Mouse (Mus musculus) limb, embryonic 10.5 days (tissue): ENCODE measurements at regions not wholly inside any gene's neighbourhood (a gene's known extent, or its start where the extent isn't known, plus 50 kb on each side); places are given as distances from the start of the nearest gene placed in this dataset.
A peak's percentile ranks its signal among the peaks of the same experiment; 100 is the strongest.

Source experiments
- DNase-seq: peaks from one replicate; pipeline ENCODE4 v3.0.0-alpha.2; 2017; ENCODE audit warnings: low spot score
- H3K27ac ChIP-seq: fragments of 300-500 bp; sonication (generic); 2 replicates; pipeline ENCODE4 v1.5.1; 2016; ENCODE audit warnings: mild to moderate bottlenecking
- H3K27me3 ChIP-seq: fragments of 300-500 bp; sonication (generic); 2 replicates; pipeline ENCODE4 v1.6.1; 2016; ENCODE audit warnings: low read depth, mild to moderate bottlenecking; ENCODE audit not compliant: poor library complexity, severe bottlenecking
- H3K36me3 ChIP-seq: fragments of 300-500 bp; sonication (generic); 2 replicates; pipeline ENCODE4 v1.6.1; 2016; ENCODE audit warnings: mild to moderate bottlenecking, moderate library complexity
- H3K4me1 ChIP-seq: fragments of 300-500 bp; sonication (generic); 2 replicates; pipeline ENCODE4 v1.6.1; 2016
- H3K4me3 ChIP-seq: fragments of 300-500 bp; sonication (generic); 2 replicates; pipeline ENCODE4 v1.5.1; 2016; ENCODE audit warnings: mild to moderate bottlenecking, moderate library complexity
- H3K9me3 ChIP-seq: fragments of 300-500 bp; sonication (generic); replicated peaks from 2 replicates; pipeline ENCODE4 v1.6.1; 2016; ENCODE audit warnings: mild to moderate bottlenecking
- WGBS: fragments of 180-500 bp; shearing (Covaris S2); methylation state at CpG from one replicate; pipeline ENCODE4 v1.1.7; 2016; 5-methylcytosine and 5-hydroxymethylcytosine counted together

- no peak for DNase-seq
- WGBS = 70% methylated on average over 3 of the region's 3 CpGs
- H3K36me3 ChIP-seq = no peaks in the 10 kb centered on the region
- no peak overlapping the region for H3K27ac ChIP-seq
- no peaks in the 10 kb centered on the region for H3K27me3 ChIP-seq
- H3K4me3 ChIP-seq = no peak overlapping the region
- H3K9me3 ChIP-seq = no peaks in the 10 kb centered on the region
- H3K4me1 ChIP-seq = no peaks in the 10 kb centered on the region
These were observed 365.5 kb downstream of the Nedd1 start for GRCm38 (mm10) chr10:92356738-92357137.

- 74% methylated on average over 7 of the region's 7 CpGs for WGBS
- no peak for DNase-seq
- Histone ChIP-seq H3K4me1 (0 out of 2 replicates have a peak, but pooled peaks cover 3% of the 10 kb centered on the region), H3K4me3 (no peak overlapping the region), H3K36me3 (no peaks in the 10 kb centered on the region), H3K9me3 (no peaks in the 10 kb centered on the region), H3K27me3 (no peaks in the 10 kb centered on the region), H3K27ac (no peak overlapping the region)
These were observed 373.2 kb downstream of the Nedd1 start for GRCm38 (mm10) chr10:92349043-92349442.

DNA sequence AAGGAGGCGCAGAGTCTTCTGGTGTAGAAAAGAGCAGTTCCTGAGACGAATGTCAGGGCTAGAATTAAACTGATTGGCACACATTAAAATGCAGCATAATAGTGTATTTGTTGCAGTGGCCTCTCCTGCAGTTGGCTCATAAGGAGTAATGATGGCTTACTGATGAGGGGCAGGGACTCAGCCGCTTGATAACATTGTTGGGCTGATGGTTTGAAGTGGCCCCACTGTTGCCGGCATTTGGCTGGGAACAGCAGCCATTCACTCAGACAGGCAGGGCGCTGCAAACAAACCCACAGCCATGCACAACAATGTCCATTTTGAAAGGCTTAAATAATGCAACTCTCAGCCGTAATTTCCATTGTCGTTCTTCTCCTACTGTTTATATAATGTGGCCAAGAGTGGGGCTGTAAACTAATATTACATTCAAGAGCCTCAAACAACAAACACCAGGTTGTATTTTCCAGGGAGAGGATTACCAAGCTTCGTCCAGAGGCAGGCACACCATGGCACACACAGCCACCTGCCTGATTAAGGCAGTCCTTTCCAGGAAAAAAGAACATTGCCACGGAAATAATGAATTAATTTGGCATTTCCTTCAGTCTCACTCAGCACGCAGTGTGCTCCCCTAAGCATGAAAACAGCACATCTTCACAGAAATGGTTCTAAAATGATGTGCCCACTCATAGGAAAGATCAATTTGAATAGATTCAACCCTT is 374.1 kb downstream of the Nedd1 start:
- no peaks in the 10 kb centered on the region for H3K36me3 ChIP-seq

DNA sequence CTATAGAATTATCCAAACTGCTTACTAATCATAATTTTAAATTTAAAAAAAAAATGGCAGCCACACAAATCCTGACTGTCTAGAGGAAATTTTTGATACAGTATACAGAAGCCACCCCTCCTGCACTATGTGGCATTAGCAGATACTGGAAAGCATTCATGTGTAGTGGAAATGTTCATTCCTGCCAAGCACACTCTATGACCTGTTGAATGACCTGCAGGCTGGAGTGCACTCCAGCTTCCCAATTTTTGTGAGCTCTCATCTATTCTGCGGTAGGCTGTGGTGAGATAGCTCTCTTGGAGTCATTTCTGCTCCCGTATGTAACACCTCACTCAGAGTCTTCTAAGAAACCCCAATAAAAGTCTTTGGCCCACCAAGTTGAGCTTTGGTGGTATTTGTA is 382.5 kb downstream of the Nedd1 start:
- H3K9me3 ChIP-seq = no peaks in the 10 kb centered on the region
- H3K4me3 ChIP-seq = no peak overlapping the region
- H3K27me3 ChIP-seq = no peaks in the 10 kb centered on the region
- WGBS = 93% methylated on average over 2 of the region's 2 CpGs
- no peak overlapping the region for H3K27ac ChIP-seq
- no peak for DNase-seq
- H3K36me3 ChIP-seq = no peaks in the 10 kb centered on the region
- 0 out of 2 replicates have a peak, but pooled peaks cover 2% of the 10 kb centered on the region for H3K4me1 ChIP-seq

More for the DNA sequence above, 374.1 kb downstream of the Nedd1 start:
- Histone ChIP-seq H3K4me3 (no peak overlapping the region), H3K4me1 (0 out of 2 replicates have a peak, but pooled peaks cover 3% of the 10 kb centered on the region), H3K27ac (no peak overlapping the region), H3K27me3 (no peaks in the 10 kb centered on the region), H3K9me3 (no peaks in the 10 kb centered on the region)
- WGBS = 74% methylated on average over 10 of the region's 10 CpGs
- DNase-seq = no peak

DNA sequence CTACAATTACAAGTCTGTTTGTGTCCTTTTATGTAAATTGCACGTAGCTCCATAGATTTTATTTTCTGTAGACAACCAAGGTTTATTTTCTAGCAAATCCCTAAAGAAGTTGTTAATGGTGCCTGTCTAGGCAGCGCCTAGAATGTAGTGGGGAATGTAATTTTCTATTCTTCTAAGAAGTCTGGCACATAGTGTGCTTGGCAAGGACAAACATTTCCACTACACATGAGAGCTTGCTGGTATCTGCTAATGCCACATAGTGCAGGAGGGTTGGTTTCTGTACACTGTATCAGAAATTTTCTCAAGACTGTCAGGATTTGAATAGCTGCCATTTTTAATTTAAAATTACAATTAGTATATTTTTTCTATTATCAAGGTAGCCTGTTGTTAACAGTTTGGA is 385.3 kb downstream of the Nedd1 start:
- DNase-seq = no peak
- Histone ChIP-seq H3K36me3 (no peaks in the 10 kb centered on the region), H3K27ac (no peak overlapping the region), H3K4me1 (peaks cover 20% of the 10 kb centered on the region), H3K9me3 (no peaks in the 10 kb centered on the region), H3K27me3 (no peaks in the 10 kb centered on the region), H3K4me3 (no peak overlapping the region)
- 87% methylated on average over 2 of the region's 2 CpGs for WGBS

- Histone ChIP-seq H3K9me3 (no peaks in the 10 kb centered on the region), H3K4me1 (peaks cover 20% of the 10 kb centered on the region), H3K36me3 (no peaks in the 10 kb centered on the region), H3K4me3 (no peak overlapping the region), H3K27me3 (no peaks in the 10 kb centered on the region), H3K27ac (no peak overlapping the region)
- no peak for DNase-seq
- 75% methylated on average over 5 of the region's 5 CpGs for WGBS
These were observed 386.1 kb downstream of the Nedd1 start for GRCm38 (mm10) chr10:92336138-92336537.

GRCm38 (mm10) chr10:92335141-92335540 is 387.1 kb downstream of the Nedd1 start:
- Histone ChIP-seq H3K4me3 (no peak overlapping the region), H3K4me1 (peaks cover 20% of the 10 kb centered on the region), H3K36me3 (no peaks in the 10 kb centered on the region), H3K27ac (no peak overlapping the region), H3K27me3 (no peaks in the 10 kb centered on the region), H3K9me3 (no peaks in the 10 kb centered on the region)
- no peak for DNase-seq
- 79% methylated on average over 5 of the region's 5 CpGs for WGBS

- 75% methylated on average over 6 of the region's 6 CpGs for WGBS
- no peaks in the 10 kb centered on the region for H3K9me3 ChIP-seq
These were observed 388.4 kb downstream of the Nedd1 start for GRCm38 (mm10) chr10:92333869-92334268.

DNA sequence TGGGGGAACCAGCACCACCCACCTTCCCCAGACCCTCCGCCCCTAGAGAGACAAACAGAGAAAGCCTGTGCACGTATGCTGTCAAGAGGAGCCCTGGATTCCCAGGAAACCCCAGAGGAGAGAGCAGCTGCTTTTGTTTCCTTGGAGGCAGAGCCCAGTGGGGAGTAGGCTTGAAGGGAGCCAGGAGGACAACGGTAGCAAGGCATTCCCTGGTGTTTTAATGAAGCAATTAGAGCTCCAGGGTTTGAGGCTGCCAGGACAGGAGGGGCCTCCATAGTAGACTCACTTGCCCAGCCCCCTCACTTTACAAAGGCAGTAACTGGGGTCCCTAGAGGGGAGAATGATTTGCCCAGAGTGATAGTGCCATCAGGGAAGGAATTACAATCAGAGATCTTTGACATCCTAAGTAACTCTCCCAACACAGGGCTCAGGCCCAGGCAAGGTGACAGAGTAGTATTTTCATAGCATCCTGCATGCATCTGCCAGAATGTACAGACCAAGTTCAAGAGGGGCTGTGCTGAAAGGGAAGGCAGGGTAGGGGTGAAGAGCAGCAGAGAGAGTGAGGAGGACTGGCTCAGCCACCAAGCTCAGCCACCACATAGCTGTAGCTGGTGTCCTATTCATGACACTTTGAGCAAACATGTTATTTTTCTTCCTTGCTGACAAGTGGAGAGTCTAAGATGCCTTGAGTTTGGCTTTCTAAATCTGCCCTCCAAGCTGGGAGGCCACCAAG is 389.0 kb downstream of the Nedd1 start:
- peak overlapping the region; percentile 73 for H3K27ac ChIP-seq
- no peaks in the 10 kb centered on the region for H3K36me3 ChIP-seq
- H3K4me3 ChIP-seq = no peak overlapping the region
- no peaks in the 10 kb centered on the region for H3K27me3 ChIP-seq
- no peaks in the 10 kb centered on the region for H3K9me3 ChIP-seq
- 17% methylated on average over 3 of the region's 3 CpGs for WGBS
- no peak for DNase-seq
- H3K4me1 ChIP-seq = peaks cover 17% of the 10 kb centered on the region

More at GRCm38 (mm10) chr10:92333869-92334268, 388.4 kb downstream of the Nedd1 start:
- Histone ChIP-seq H3K4me1 (peaks cover 20% of the 10 kb centered on the region), H3K27me3 (no peaks in the 10 kb centered on the region), H3K36me3 (no peaks in the 10 kb centered on the region), H3K27ac (no peak overlapping the region), H3K4me3 (no peak overlapping the region)
- no peak for DNase-seq

GRCm38 (mm10) chr10:92330150-92330549 is 392.1 kb downstream of the Nedd1 start:
- 71% methylated on average over 10 of the region's 10 CpGs for WGBS
- no peaks in the 10 kb centered on the region for H3K9me3 ChIP-seq
- no peak overlapping the region for H3K27ac ChIP-seq
- DNase-seq = no peak
- no peaks in the 10 kb centered on the region for H3K36me3 ChIP-seq
- peaks cover 17% of the 10 kb centered on the region for H3K4me1 ChIP-seq
- H3K27me3 ChIP-seq = no peaks in the 10 kb centered on the region
- no peak overlapping the region for H3K4me3 ChIP-seq

DNA sequence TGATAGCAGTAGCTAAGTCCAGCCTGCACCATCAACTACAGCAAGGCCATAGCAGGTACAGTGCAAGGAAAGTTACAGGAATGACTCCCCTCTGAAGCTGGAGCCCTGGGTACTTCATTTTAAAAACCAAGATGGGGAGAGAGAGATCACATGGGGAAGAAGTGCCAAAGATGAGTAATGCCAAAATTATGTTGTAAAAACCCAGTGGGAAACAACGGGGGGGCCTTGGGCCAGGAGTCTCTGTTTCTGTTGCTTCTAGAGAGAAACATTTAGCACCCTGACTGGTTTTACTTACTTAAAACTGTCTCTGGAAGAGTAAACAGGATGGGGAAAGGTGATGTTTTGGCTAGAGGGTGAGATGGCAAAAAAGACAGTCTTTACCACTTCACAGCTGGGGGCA is 392.6 kb downstream of the Nedd1 start:
- H3K36me3 ChIP-seq = no peaks in the 10 kb centered on the region
- no peak for DNase-seq
- H3K9me3 ChIP-seq = no peaks in the 10 kb centered on the region
- no peak overlapping the region for H3K4me3 ChIP-seq
- 68% methylated on average over 1 of the region's 1 CpGs for WGBS
- peaks cover 17% of the 10 kb centered on the region for H3K4me1 ChIP-seq
- no peaks in the 10 kb centered on the region for H3K27me3 ChIP-seq
- H3K27ac ChIP-seq = no peak overlapping the region

DNA sequence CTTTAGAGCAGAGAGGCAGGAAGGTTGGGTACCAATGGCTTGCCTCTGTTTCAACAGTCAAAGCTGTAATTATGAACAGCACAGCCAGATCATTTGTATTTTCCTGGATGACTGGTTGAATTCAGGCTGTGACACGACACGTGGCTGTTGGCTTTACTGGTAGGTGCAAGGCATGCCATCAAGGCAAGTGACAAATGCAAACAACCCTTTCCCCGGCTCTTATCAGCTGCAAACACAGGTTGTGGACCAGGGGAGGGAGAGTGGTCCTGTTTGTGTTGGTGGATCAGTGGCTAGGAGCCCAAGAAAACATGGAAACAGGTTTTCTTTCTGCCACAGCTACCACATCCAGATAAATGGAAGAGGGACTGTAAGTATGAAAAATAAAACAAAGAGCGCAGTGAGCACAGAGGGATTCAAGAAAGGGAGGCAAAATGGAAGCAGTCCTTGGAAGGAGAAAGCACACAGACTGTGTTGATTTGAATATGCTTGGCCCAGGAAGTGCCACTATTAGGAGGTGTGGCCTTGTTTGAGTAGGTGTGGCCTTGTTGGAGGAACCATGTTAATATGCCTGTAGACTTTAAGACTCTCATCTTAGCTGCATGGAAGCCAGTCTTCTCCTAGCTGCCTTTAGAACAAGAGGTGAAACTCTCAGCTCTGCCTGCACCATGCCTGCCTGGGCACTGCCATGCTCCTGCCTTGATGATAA is 396.8 kb downstream of the Nedd1 start:
- DNase-seq = no peak
- Histone ChIP-seq H3K27ac (no peak overlapping the region), H3K4me3 (no peak overlapping the region), H3K27me3 (no peaks in the 10 kb centered on the region), H3K4me1 (no peaks in the 10 kb centered on the region), H3K9me3 (no peaks in the 10 kb centered on the region), H3K36me3 (no peaks in the 10 kb centered on the region)
- WGBS = 49% methylated on average over 4 of the region's 4 CpGs

DNA sequence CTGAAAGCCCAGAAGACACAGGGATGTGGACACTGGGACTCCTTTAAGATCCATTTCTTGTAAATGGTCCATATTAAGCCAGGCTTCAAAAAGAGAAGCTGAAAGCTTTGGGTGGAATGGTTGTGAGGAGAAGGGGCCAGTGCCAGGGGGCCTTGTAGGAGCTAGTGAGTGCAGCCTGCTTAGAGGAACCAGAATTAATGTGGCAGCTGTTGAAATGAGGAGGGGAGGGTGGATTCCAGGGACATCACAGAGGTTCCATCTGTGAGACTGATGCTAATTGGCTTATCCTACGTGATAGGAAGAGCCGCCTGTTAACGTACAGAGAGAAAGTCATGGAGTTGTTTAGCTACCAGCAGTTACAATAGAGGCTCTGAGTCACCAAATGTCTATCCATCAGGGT is 407.6 kb downstream of the Nedd1 start:
- Histone ChIP-seq H3K4me3 (no peak overlapping the region), H3K36me3 (no peaks in the 10 kb centered on the region), H3K27ac (no peak overlapping the region), H3K27me3 (no peaks in the 10 kb centered on the region), H3K9me3 (no peaks in the 10 kb centered on the region), H3K4me1 (no peaks in the 10 kb centered on the region)
- WGBS = 54% methylated on average over 3 of the region's 3 CpGs
- DNase-seq = no peak
